Mouse (Mus musculus) liver, embryonic 12.5 days (tissue): ENCODE measurements around the gene Gmnn. TPM values are rescaled to one million over a fixed set of nuclear protein-coding genes. Genes with fewer than 3 reads are reported as not detected.

ENCODE experiments used
- polyA plus RNA-seq: library from polyadenylated mRNA; unstranded; fragments of >200 nt; fragmentation: Nextera tagmentation; extraction: Ambion mirVana; gene quantifications from 2 replicates; pipeline ENCODE4 v1.2.1, GENCODE M21; 2016

Gmnn gene
- polyA plus RNA-seq, 1 experiment from 2014 or later = 153 TPM

Other genes starting within 250 kb of the Gmnn start
- 6.6 and 8.3 TPM in 2 replicates for gene Ripor2, start 179.7 kb downstream of the Gmnn start, polyA plus RNA-seq
- gene Armh2, start 20.7 kb downstream of the Gmnn start, polyA plus RNA-seq = 0.14 TPM in 1 of 2 replicates, not detected in the other
- 10.1 and 10.8 TPM in 2 replicates for gene BC005537, start 39.7 kb upstream of the Gmnn start, polyA plus RNA-seq
- gene Acot13, start 69.6 kb upstream of the Gmnn start, polyA plus RNA-seq = 61.2 and 66.4 TPM in 2 replicates
- gene Tdp2, start 69.8 kb upstream of the Gmnn start, polyA plus RNA-seq = 39.9 and 40.5 TPM in 2 replicates
- 0.11 and 0.18 TPM in 2 replicates for gene D130043K22Rik, start 83.2 kb upstream of the Gmnn start, polyA plus RNA-seq
- 3.0 and 3.4 TPM in 2 replicates for gene Aldh5a1, start 175.7 kb upstream of the Gmnn start, polyA plus RNA-seq
- 1.8 TPM in 2 replicates for gene Gpld1, start 181.2 kb upstream of the Gmnn start, polyA plus RNA-seq